Mouse (Mus musculus) lung, embryonic 16.5 days (tissue): ENCODE data around the gene Pagr1b. TPM values are rescaled to one million over a fixed set of nuclear protein-coding genes. Genes with fewer than 3 reads are reported as not detected.

Experiments
- ATAC-seq: fragments of 200-750 bp; cut with Nextera tagmentation; 2 replicates; pipeline ENCODE4 v1.8.0; 2017; ENCODE audit warnings: low read depth, mild to moderate bottlenecking, moderate library complexity
- H3K27ac ChIP-seq: fragments of 300-500 bp; sonication (generic); 2 replicates; pipeline ENCODE4 v1.5.1; 2014; ENCODE audit warnings: mild to moderate bottlenecking, control low read depth, low read length
- H3K27me3 ChIP-seq: fragments of 300-500 bp; sonication (generic); 2 replicates; pipeline ENCODE4 v1.6.1; 2014; ENCODE audit warnings: low read depth, low read length, mixed read lengths; ENCODE audit not compliant: control insufficient read depth, insufficient read depth
- H3K36me3 ChIP-seq: fragments of 300-500 bp; sonication (generic); 2 replicates; pipeline ENCODE4 v1.6.1; 2014; ENCODE audit warnings: low read length; ENCODE audit not compliant: control insufficient read depth, insufficient read depth
- H3K4me1 ChIP-seq: fragments of 300-500 bp; sonication (generic); replicated peaks from 2 replicates; pipeline ENCODE4 v1.6.1; 2014; ENCODE audit warnings: low read length, mixed read lengths; ENCODE audit not compliant: control insufficient read depth, insufficient read depth
- H3K4me2 ChIP-seq: fragments of 300-500 bp; sonication (generic); 2 replicates; pipeline ENCODE4 v1.6.1; 2014; ENCODE audit warnings: low read depth, low read length, control low read depth
- H3K4me3 ChIP-seq: fragments of 300-500 bp; sonication (generic); 2 replicates; pipeline ENCODE4 v1.5.1; 2014; ENCODE audit warnings: mild to moderate bottlenecking, low read length, control low read depth
- H3K9ac ChIP-seq: fragments of 300-500 bp; sonication (generic); 2 replicates; pipeline ENCODE4 v1.6.1; 2014; ENCODE audit warnings: low read length, control low read depth
- H3K9me3 ChIP-seq: fragments of 300-500 bp; sonication (generic); 2 replicates; pipeline ENCODE4 v1.6.1; 2016; ENCODE audit warnings: low read length; ENCODE audit not compliant: control insufficient read depth
- WGBS: fragments of 180-500 bp; shearing (Covaris S2); extraction: QIAGEN DNeasy Blood & Tissue Kit; methylation state at CpG from one replicate; pipeline ENCODE4 v1.1.7; 2014; 5-methylcytosine and 5-hydroxymethylcytosine counted together
- polyA plus RNA-seq: library from polyadenylated mRNA; unstranded; fragments of >200 nt; fragmentation: Nextera tagmentation; extraction: Ambion mirVana; gene quantifications from 2 replicates; pipeline ENCODE4 v1.2.1, GENCODE M21; 2015

Pagr1b gene
- polyA plus RNA-seq, 1 experiment from 2014 or later = 0.62 TPM

- Histone ChIP-seq H3K4me1 (peaks cover 63% of the 10 kb centered on the region), H3K9me3 (no peaks in the 10 kb centered on the region), H3K4me3 (peak within 1 kb of the TSS; percentile 56), H3K36me3 (peaks cover 22% of the 10 kb centered on the region), H3K27me3 (no peaks in the 10 kb centered on the region), H3K27ac (peak within 1 kb of the TSS; percentile 34), H3K4me2 (peak within 1 kb of the TSS; percentile 85), H3K9ac (peak within 1 kb of the TSS; percentile 70)
- peak; percentile 31 for ATAC-seq
- 1% methylated on average over 34 of the region's 37 CpGs for WGBS
These were observed 4.7 kb upstream of the Pagr1b start, which contains the start of the genes Gm42742 and Prrt2 for GRCm38 (mm10) chr7:127020901-127021562. Gene Gm42742 (minus strand): TSS chr7:127021097. Gene Prrt2 (minus strand): TSS chr7:127021211.

GRCm38 (mm10) chr7:127020491-127020890, 4.2 kb upstream of the Pagr1b start:
- 23% methylated on average over 5 of the region's 5 CpGs for WGBS
- Histone ChIP-seq H3K9ac (peak overlapping the region; percentile 70), H3K9me3 (no peaks in the 10 kb centered on the region), H3K4me3 (peak overlapping the region; percentile 56), H3K36me3 (peaks cover 25% of the 10 kb centered on the region), H3K27ac (peak overlapping the region; percentile 34), H3K4me1 (peaks cover 68% of the 10 kb centered on the region), H3K27me3 (no peaks in the 10 kb centered on the region), H3K4me2 (peak overlapping the region; percentile 85)
- ATAC-seq = no peak

GRCm38 (mm10) chr7:127020031-127020430, 3.7 kb upstream of the Pagr1b start:
- peaks cover 27% of the 10 kb centered on the region for H3K36me3 ChIP-seq
- peak overlapping the region; percentile 85 for H3K4me2 ChIP-seq
- H3K27ac ChIP-seq = peak overlapping the region; percentile 34; the same call in 1 of the 2 replicates
- peak overlapping the region; percentile 70 for H3K9ac ChIP-seq
- H3K4me3 ChIP-seq = peak overlapping the region; percentile 56
- peaks cover 73% of the 10 kb centered on the region for H3K4me1 ChIP-seq
- H3K9me3 ChIP-seq = no peaks in the 10 kb centered on the region
- 55% methylated on average over 3 of the region's 3 CpGs for WGBS
- no peak for ATAC-seq
- no peaks in the 10 kb centered on the region for H3K27me3 ChIP-seq

- ATAC-seq = no peak
- Histone ChIP-seq H3K4me3 (no peak overlapping the region; the same call in 1 of the 2 replicates), H3K4me1 (peaks cover 76% of the 10 kb centered on the region), H3K27me3 (no peaks in the 10 kb centered on the region), H3K9me3 (no peaks in the 10 kb centered on the region), H3K4me2 (no peak overlapping the region; the same call in 1 of the 2 replicates), H3K36me3 (peaks cover 27% of the 10 kb centered on the region), H3K9ac (peak overlapping the region; percentile 70), H3K27ac (no peak overlapping the region)
- 72% methylated on average over 14 of the region's 14 CpGs for WGBS
These were observed 3.1 kb upstream of the Pagr1b start for GRCm38 (mm10) chr7:127019306-127019960.

- no peak overlapping the region for H3K4me3 ChIP-seq
- ATAC-seq = no peak
These were observed 2.4 kb upstream of the Pagr1b start for GRCm38 (mm10) chr7:127018416-127019305.

GRCm38 (mm10) chr7:127017950-127018345, 1.7 kb upstream of the Pagr1b start:
- Histone ChIP-seq H3K9me3 (no peaks in the 10 kb centered on the region), H3K27ac (peak overlapping the region; percentile 98), H3K36me3 (peaks cover 13% of the 10 kb centered on the region), H3K4me3 (no peak overlapping the region), H3K9ac (peak overlapping the region; percentile 30), H3K27me3 (no peaks in the 10 kb centered on the region), H3K4me2 (peak overlapping the region; percentile 39), H3K4me1 (peaks cover 68% of the 10 kb centered on the region)
- no peak for ATAC-seq
- 31% methylated on average over 6 of the region's 6 CpGs for WGBS

More at GRCm38 (mm10) chr7:127018416-127019305, 2.4 kb upstream of the Pagr1b start:
- Histone ChIP-seq H3K4me2 (peak overlapping the region; percentile 18), H3K27me3 (no peaks in the 10 kb centered on the region), H3K36me3 (peaks cover 21% of the 10 kb centered on the region), H3K27ac (peak overlapping the region; percentile 98), H3K4me1 (peaks cover 73% of the 10 kb centered on the region), H3K9me3 (no peaks in the 10 kb centered on the region), H3K9ac (peak overlapping the region; percentile 46)
- WGBS = 61% methylated on average over 15 of the region's 15 CpGs

GRCm38 (mm10) chr7:127016971-127017949, 976 bp upstream of the Pagr1b start, which contains the start of gene Pagr1a:
Gene Pagr1a (minus strand): TSS chr7:127017352.
- peak; percentile 84 for ATAC-seq
- Histone ChIP-seq H3K27ac (peak within 1 kb of the TSS; percentile 98), H3K9me3 (no peaks in the 10 kb centered on the region), H3K4me2 (peak within 1 kb of the TSS; percentile 80), H3K36me3 (peaks cover 7% of the 10 kb centered on the region), H3K9ac (peak within 1 kb of the TSS; percentile 77), H3K27me3 (no peaks in the 10 kb centered on the region), H3K4me3 (peak within 1 kb of the TSS; percentile 59), H3K4me1 (peaks cover 65% of the 10 kb centered on the region)
- 2% methylated on average over 39 of the region's 39 CpGs for WGBS

GRCm38 (mm10) chr7:127016486-127016938, 228 bp upstream of the Pagr1b start:
- Histone ChIP-seq H3K4me2 (peak overlapping the region; percentile 80), H3K9me3 (no peaks in the 10 kb centered on the region), H3K27me3 (no peaks in the 10 kb centered on the region), H3K4me1 (peaks cover 57% of the 10 kb centered on the region), H3K4me3 (peak overlapping the region; percentile 59), H3K9ac (peak overlapping the region; percentile 77), H3K27ac (peak overlapping the region; percentile 98), H3K36me3 (peaks cover 5% of the 10 kb centered on the region; the same call in 1 of the 2 replicates)
- WGBS = 0% methylated on average over 22 of the region's 22 CpGs
- peak; percentile 51 for ATAC-seq
